Mouse (Mus musculus): Measurements from ENCODE around the gene Gm6020. TPM values are rescaled to one million over a fixed set of nuclear protein-coding genes. Genes with fewer than 3 reads are reported as not detected.
A peak's percentile ranks its signal among the peaks of the same experiment; 100 is the strongest.
"Not testable (repeated sequence)": the region's sequence is repeated elsewhere in the genome, so short reads cannot be mapped to it uniquely, and the experiment has no call there.

Gene Gm6020
- polyA plus RNA-seq, 1 experiment = not detected

DNA sequence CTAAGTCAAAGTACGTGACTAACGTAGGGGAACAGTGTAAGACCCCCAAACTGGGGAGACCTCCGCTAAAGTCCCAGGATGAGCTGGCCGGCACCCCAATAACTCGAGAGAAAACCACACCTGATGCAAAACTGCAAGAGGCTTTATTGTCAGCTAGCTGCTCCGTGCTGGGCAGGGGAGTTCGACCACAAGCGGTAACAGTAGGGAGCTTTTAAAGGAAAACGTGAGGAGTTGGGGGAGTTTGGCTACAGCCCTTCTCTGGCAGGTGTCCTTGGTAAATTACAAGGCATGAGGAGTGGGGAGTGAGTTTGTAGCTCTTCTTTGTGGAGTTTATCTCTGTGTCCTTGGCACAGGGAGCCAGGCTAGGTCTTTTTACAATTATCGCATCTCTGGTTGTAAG, 16.1 kb downstream of the Gm6020 start:
- TF ChIP-seq POLR2A (IDR thresholded peaks at IDR 0.05; ENCODE audit: borderline replicate concordance, control insufficient read depth, low read depth, low read length) (no peak), CTCF (IDR thresholded peaks at IDR 0.05; ENCODE audit: control insufficient read depth, insufficient read depth, low read length) (no peak)
- WGBS = 6% methylated on average over 10 of the region's 10 CpGs
- Histone ChIP-seq H3K4me3 (replicated peaks; ENCODE audit: control insufficient read depth, low read depth, low read length) (peak overlapping the region; percentile 80), H3K4me1 (ENCODE audit: control insufficient read depth, insufficient read depth, low read length) (no peaks in the 10 kb centered on the region), H3K27ac (ENCODE audit: control insufficient read depth, insufficient read depth, low read depth, low read length, poor library complexity) (no peak overlapping the region)

- not testable (repeated sequence) for H3K4me3 ChIP-seq (replicated peaks; ENCODE audit: control insufficient read depth, low read depth, low read length); H3K4me1 ChIP-seq (ENCODE audit: control insufficient read depth, insufficient read depth, low read length); H3K27ac ChIP-seq (ENCODE audit: control insufficient read depth, insufficient read depth, low read depth, low read length, poor library complexity)
- WGBS = 62% methylated on average over 6 of the region's 6 CpGs
These were observed 23.8 kb downstream of the Gm6020 start for GRCm38 (mm10) chr19:61207506-61207905.

- Histone ChIP-seq H3K27ac (ENCODE audit: control insufficient read depth, insufficient read depth, low read depth, low read length, poor library complexity) (no peak overlapping the region), H3K4me1 (ENCODE audit: control insufficient read depth, insufficient read depth, low read length) (peaks cover 5% of the 10 kb centered on the region), H3K4me3 (replicated peaks; ENCODE audit: control insufficient read depth, low read depth, low read length) (no peak overlapping the region)
- TF ChIP-seq CTCF (IDR thresholded peaks at IDR 0.05; ENCODE audit: control insufficient read depth, insufficient read depth, low read length) (no peak), POLR2A (IDR thresholded peaks at IDR 0.05; ENCODE audit: borderline replicate concordance, control insufficient read depth, low read depth, low read length) (no peak)
- whole genome bisulfite sequencing = 82% methylated on average over 6 of the region's 6 CpGs
These were observed 40.1 kb downstream of the Gm6020 start for GRCm38 (mm10) chr19:61223706-61224328.

DNA sequence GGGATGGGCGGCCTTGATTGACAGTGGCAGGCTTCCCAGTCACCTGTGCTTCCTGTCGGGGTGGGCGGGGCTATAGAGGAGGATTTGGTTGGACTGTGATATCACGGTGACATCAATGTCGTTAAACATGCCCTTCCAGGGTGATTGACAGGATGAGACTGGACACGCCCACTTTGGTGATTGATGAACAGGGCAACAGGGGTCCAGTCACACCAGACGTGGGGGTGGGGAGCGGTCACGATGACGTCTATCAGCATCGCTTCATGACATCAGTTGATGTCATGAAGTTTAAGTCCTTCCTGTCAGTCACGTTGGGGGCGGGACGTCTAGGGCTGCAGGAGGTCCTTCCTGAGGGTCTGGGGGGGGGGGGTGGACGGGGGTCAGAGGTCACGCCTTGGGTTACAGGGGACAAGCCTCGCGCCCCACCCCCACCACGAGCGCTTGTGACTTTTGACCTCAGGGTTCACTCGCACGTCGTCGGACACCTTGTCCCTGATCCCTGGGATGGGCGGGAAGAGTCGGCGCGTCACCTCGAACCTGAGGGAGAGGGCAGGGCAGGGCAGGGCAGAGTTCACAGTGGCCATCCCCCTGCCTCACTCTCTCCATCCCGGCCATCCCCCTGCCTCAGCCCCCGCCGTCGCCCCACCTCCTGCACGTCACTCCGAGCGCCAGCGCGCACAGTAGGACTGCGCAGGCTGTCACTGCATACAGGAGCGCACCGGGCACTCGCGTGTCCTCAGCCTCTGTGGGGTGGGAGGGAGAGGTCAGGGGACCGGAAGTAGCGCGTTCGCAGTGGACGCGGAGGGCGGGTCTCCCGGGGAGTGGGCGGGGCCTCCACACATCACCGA, 41.2 kb downstream of the Gm6020 start:
- H3K4me3 ChIP-seq (replicated peaks; ENCODE audit: control insufficient read depth, low read depth, low read length) = no peak overlapping the region
- peak; percentile 6; the same call in 1 of the 2 replicates for TF ChIP-seq POLR2A (IDR thresholded peaks at IDR 0.05; ENCODE audit: borderline replicate concordance, control insufficient read depth, low read depth, low read length)
- TF ChIP-seq CTCF (IDR thresholded peaks at IDR 0.05; ENCODE audit: control insufficient read depth, insufficient read depth, low read length) = no peak
- no peak overlapping the region for H3K27ac ChIP-seq (ENCODE audit: control insufficient read depth, insufficient read depth, low read depth, low read length, poor library complexity)
- peaks cover 5% of the 10 kb centered on the region for H3K4me1 ChIP-seq (ENCODE audit: control insufficient read depth, insufficient read depth, low read length)
- WGBS = 67% methylated on average over 53 of the region's 53 CpGs

DNA sequence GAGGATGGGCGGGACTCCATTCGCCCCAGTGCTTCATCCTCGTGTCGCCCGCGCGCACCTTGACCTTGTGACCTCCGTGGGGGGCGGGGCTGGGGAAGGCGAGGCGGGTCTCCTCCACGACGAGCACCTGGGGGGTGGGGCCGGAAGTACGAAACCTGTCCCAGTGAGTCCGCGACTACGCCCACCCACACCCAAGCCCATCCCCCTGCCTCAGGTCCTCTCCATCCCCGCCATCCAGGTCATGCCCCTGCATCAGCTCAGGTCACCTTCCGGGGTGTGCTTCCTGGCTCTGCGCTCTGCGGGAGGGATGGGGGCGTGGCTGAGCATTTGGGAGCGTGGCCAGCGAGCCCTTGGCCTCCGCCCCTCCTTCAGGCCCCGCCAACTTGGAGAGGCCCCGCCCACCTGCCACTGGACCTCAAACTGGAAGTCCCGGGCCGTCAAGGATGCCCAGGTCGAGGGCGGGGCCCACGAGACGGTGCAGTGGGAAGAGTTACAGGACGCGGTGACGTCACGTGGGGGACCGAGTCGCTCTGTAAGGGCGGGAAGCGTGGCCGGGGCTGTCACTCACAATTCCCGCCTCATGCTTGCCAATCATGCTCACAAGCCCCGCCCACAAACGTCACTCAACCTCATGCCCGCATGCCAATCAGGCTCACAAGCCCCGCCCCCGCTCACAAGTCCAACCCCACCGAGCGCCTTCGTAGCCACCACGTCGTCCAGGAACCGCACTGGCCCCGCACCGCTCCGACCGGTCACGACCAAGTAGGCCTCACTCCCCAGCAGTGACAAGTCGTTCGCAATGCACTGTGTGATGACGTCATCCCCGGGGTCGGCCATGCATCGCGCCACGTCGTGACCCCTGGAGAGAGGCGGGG, 42.1 kb downstream of the Gm6020 start:
- Histone ChIP-seq H3K4me1 (ENCODE audit: control insufficient read depth, insufficient read depth, low read length) (peaks cover 5% of the 10 kb centered on the region), H3K27ac (ENCODE audit: control insufficient read depth, insufficient read depth, low read depth, low read length, poor library complexity) (peak overlapping the region; percentile 97), H3K4me3 (replicated peaks; ENCODE audit: control insufficient read depth, low read depth, low read length) (peak overlapping the region; percentile 77)
- 25% methylated on average over 70 of the region's 70 CpGs for WGBS
- TF ChIP-seq CTCF (IDR thresholded peaks at IDR 0.05; ENCODE audit: control insufficient read depth, insufficient read depth, low read length) (no peak), POLR2A (IDR thresholded peaks at IDR 0.05; ENCODE audit: borderline replicate concordance, control insufficient read depth, low read depth, low read length) (no peak; the same call in 1 of the 2 replicates)

DNA sequence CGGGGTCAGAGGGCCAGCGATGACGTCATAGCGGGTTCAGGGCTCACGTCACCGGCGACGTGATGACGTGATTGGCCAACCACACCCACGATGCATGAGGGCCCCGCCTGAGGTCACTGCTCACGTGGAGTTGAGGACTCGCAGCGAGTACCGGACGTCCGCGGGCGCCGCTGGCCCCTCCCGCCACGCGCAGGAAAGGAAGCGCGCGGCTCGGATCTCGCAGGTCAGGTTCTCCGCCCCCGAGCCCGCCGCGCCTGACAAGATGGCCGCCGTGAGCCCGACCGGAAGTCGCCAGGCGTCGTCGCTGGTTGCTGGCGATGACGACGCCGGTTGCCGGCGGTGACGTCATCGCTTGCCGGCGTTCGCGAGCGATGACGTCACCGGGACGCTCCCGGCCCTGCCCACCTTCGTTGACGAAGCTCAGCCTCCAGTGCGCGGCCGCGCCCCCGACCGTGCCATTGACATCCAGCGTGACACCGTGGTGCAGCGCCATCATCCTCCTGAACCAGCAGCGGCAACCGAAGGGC, 42.8 kb downstream of the Gm6020 start:
- peak overlapping the region; percentile 97 for H3K27ac ChIP-seq (ENCODE audit: control insufficient read depth, insufficient read depth, low read depth, low read length, poor library complexity)
- H3K4me3 ChIP-seq (replicated peaks; ENCODE audit: control insufficient read depth, low read depth, low read length) = peak overlapping the region; percentile 77

DNA sequence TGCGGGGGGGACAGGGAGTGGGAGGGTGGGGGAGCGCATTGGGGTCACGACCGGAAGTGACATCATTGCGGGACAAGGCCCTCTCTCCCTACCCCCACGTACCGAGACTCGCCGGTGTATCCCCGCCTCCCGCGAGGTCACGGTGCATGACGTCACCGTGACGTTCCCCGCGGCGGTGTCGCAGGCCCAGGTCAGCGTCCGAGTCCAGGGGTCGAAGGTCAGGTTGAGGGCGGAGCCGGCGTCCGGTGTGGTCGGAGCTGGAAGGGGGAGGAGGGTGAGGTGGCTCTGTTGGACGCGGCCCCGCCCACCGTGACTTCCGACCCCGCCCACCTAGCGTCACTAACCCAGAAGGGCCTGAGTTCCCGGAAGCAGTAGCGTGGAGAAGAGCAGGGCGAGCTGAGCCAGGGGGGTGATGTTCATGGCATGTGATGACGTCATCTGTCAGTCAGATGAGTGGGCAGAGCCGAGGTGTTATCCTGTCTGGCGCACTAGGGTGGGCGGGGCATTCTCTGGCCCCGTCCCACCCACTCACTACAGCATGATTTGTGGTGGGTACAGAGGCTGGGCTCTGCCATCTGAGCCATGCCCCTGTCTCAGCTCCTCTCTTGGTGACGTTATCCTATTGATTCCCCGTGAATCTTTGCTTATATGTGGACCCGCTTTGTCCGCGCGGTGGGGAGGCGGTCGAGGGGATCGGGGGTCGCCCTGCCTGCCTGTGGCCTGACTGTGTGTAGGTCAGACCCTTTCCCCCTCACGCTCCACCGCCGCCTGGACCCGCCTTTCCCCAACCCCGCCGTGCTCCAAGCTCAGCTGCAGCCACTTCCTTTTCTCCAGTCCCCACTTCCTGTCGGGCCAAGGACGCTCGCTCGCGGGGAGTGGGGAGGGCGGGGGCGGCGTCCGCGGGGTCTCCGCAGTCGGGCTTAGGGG, 43.5 kb downstream of the Gm6020 start:
- Histone ChIP-seq H3K4me3 (replicated peaks; ENCODE audit: control insufficient read depth, low read depth, low read length) (peak overlapping the region; percentile 77), H3K4me1 (ENCODE audit: control insufficient read depth, insufficient read depth, low read length) (peaks cover 5% of the 10 kb centered on the region), H3K27ac (ENCODE audit: control insufficient read depth, insufficient read depth, low read depth, low read length, poor library complexity) (peak overlapping the region; percentile 97)
- WGBS = 2% methylated on average over 71 of the region's 71 CpGs
- TF ChIP-seq CTCF (IDR thresholded peaks at IDR 0.05; ENCODE audit: control insufficient read depth, insufficient read depth, low read length) = no peak
- no peak; the same call in 1 of the 2 replicates for TF ChIP-seq POLR2A (IDR thresholded peaks at IDR 0.05; ENCODE audit: borderline replicate concordance, control insufficient read depth, low read depth, low read length)

More for the DNA sequence above, 42.8 kb downstream of the Gm6020 start:
- TF ChIP-seq CTCF (IDR thresholded peaks at IDR 0.05; ENCODE audit: control insufficient read depth, insufficient read depth, low read length) = no peak
- no peak for TF ChIP-seq POLR2A (IDR thresholded peaks at IDR 0.05; ENCODE audit: borderline replicate concordance, control insufficient read depth, low read depth, low read length)
- H3K4me1 ChIP-seq (ENCODE audit: control insufficient read depth, insufficient read depth, low read length) = peaks cover 5% of the 10 kb centered on the region
- 1% methylated on average over 71 of the region's 71 CpGs for WGBS
